Mouse (Mus musculus): ENCODE results near the gene Atp8a2. TPM values are rescaled to one million over a fixed set of nuclear protein-coding genes. Genes with fewer than 3 reads are reported as not detected.

Gene Atp8a2
- polyA plus RNA-seq, 1 experiment from 2014 or later, result 9.0 TPM

GRCm38 (mm10) chr14:60086254-60086807 lies 110.6 kb downstream of the Atp8a2 start:
- DNase-seq (ENCODE audit: low spot score), result no peak
- peak overlapping the region; percentile 44 for H3K4me3 ChIP-seq (ENCODE audit: low read depth, low read length)
- H3K27me3 ChIP-seq (ENCODE audit: control insufficient read depth, insufficient read depth, low read length), result no peaks in the 10 kb centered on the region
- peaks cover 9% of the 10 kb centered on the region; the same call in 1 of the 2 replicates for H3K4me1 ChIP-seq (ENCODE audit: control insufficient read depth, insufficient read depth, low read length)
- H3K9ac ChIP-seq (ENCODE audit: low read length), result peak overlapping the region; percentile 60
- no peak overlapping the region for H3K27ac ChIP-seq (ENCODE audit: low read depth, low read length)
- no peaks in the 10 kb centered on the region for H3K36me3 ChIP-seq (ENCODE audit: control insufficient read depth, insufficient read depth, low read length)
- WGBS, result 4% methylated on average over 21 of the region's 21 CpGs
- H3K4me2 ChIP-seq (ENCODE audit: low read depth), result peak overlapping the region; percentile 85
- no peaks in the 10 kb centered on the region for H3K9me3 ChIP-seq (ENCODE audit: control insufficient read depth, low read length)
- peak; percentile 65 for ATAC-seq (ENCODE audit: insufficient read depth, low FRiP score, low TSS enrichment)

- H3K27ac ChIP-seq (ENCODE audit: low read depth, low read length), result no peak overlapping the region
- H3K36me3 ChIP-seq (ENCODE audit: control insufficient read depth, insufficient read depth, low read length), result no peaks in the 10 kb centered on the region
- H3K4me3 ChIP-seq (ENCODE audit: low read depth, low read length), result no peak overlapping the region
- H3K9ac ChIP-seq (ENCODE audit: low read length), result no peak overlapping the region
- no peaks in the 10 kb centered on the region for H3K9me3 ChIP-seq (ENCODE audit: control insufficient read depth, low read length)
- ATAC-seq (ENCODE audit: insufficient read depth, low FRiP score, low TSS enrichment), result no peak
- H3K27me3 ChIP-seq (ENCODE audit: control insufficient read depth, insufficient read depth, low read length), result no peaks in the 10 kb centered on the region
- no peak overlapping the region for H3K4me2 ChIP-seq (ENCODE audit: low read depth)
- DNase-seq (ENCODE audit: low spot score), result no peak
- H3K4me1 ChIP-seq (ENCODE audit: control insufficient read depth, insufficient read depth, low read length), result peaks cover 9% of the 10 kb centered on the region; the same call in 1 of the 2 replicates
- 88% methylated on average over 8 of the region's 8 CpGs for WGBS
Observed at GRCm38 (mm10) chr14:60082771-60083170, 114.2 kb downstream of the Atp8a2 start.

DNA sequence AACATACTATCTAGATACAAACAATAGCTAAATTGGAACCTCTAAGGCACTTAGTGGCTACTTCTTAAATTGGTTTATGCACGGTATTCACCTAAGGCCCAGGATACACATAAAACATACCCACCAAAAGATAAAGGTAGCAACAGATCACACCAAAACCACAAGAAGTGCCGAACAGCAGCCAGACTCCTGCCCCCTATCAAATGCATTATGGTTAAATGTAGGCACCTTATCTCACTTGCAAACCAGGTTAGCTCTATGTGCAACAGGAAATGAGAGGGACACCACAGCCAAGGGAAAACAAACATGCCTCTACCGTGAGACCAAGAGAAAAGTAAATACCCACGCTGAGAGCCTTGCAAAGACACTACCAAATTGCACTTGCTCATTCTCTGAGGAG lies 124.5 kb downstream of the Atp8a2 start:
- WGBS, result 82% methylated on average over 4 of the region's 4 CpGs
- no peak overlapping the region for H3K4me2 ChIP-seq (ENCODE audit: low read depth)
- H3K9me3 ChIP-seq (ENCODE audit: control insufficient read depth, low read length), result no peaks in the 10 kb centered on the region
- no peak overlapping the region for H3K27ac ChIP-seq (ENCODE audit: low read depth, low read length)
- no peaks in the 10 kb centered on the region for H3K4me1 ChIP-seq (ENCODE audit: control insufficient read depth, insufficient read depth, low read length)
- H3K27me3 ChIP-seq (ENCODE audit: control insufficient read depth, insufficient read depth, low read length), result no peaks in the 10 kb centered on the region
- H3K36me3 ChIP-seq (ENCODE audit: control insufficient read depth, insufficient read depth, low read length), result no peaks in the 10 kb centered on the region
- ATAC-seq (ENCODE audit: insufficient read depth, low FRiP score, low TSS enrichment) (no peak), DNase-seq (ENCODE audit: low spot score) (no peak)
- no peak overlapping the region for H3K4me3 ChIP-seq (ENCODE audit: low read depth, low read length)
- H3K9ac ChIP-seq (ENCODE audit: low read length), result no peak overlapping the region

- Histone ChIP-seq H3K9me3 (ENCODE audit: control insufficient read depth, low read length) (no peaks in the 10 kb centered on the region), H3K4me3 (ENCODE audit: low read depth, low read length) (no peak overlapping the region), H3K27me3 (ENCODE audit: control insufficient read depth, insufficient read depth, low read length) (no peaks in the 10 kb centered on the region), H3K4me1 (ENCODE audit: control insufficient read depth, insufficient read depth, low read length) (no peaks in the 10 kb centered on the region), H3K36me3 (ENCODE audit: control insufficient read depth, insufficient read depth, low read length) (no peaks in the 10 kb centered on the region), H3K9ac (ENCODE audit: low read length) (no peak overlapping the region), H3K4me2 (ENCODE audit: low read depth) (no peak overlapping the region), H3K27ac (ENCODE audit: low read depth, low read length) (no peak overlapping the region)
- ATAC-seq (ENCODE audit: insufficient read depth, low FRiP score, low TSS enrichment) (no peak), DNase-seq (ENCODE audit: low spot score) (no peak)
- WGBS, result 77% methylated on average over 3 of the region's 3 CpGs
Observed at GRCm38 (mm10) chr14:60065186-60065585, 131.8 kb downstream of the Atp8a2 start.

DNA sequence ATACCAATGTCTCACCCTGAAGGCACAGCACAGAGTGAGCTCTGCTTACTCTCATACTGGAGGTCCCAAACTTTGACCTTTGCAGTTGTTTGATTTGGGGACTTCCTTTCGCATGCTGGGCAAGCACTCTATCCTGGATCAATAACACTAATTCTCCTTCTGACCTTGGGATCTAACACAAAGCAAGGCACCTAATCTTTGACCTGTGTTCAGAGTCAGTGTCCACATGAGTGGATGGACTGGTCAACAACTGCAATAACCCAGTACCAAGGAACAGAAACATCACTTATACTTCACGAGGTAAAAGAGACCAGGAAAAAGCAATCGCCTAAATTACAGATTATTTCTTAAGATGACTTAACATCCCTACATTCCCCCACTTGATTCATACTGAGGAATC lies 136.0 kb downstream of the Atp8a2 start:
- 86% methylated on average over 3 of the region's 3 CpGs for WGBS
- no peak for ATAC-seq (ENCODE audit: insufficient read depth, low FRiP score, low TSS enrichment)

DNA sequence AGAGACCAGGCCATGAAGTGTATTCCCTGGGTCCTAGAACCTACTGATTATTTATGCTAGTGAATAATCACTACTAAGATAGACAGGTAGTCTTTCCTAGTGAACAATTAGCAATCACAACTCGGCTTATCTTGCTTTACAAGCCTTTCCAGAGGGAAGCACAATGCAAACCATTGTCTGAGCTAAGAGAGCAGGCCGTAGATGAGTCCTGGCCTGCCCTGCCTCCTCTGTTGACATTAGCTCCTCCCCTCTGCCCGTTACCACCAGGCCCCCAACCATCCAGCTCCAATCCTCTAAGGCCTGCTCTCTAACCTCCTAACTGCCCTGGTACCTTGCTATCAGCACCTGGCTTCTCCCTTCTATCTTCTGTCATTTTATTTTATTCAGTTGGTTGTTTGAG lies 138.1 kb downstream of the Atp8a2 start:
- H3K36me3 ChIP-seq (ENCODE audit: control insufficient read depth, insufficient read depth, low read length), result no peaks in the 10 kb centered on the region

More for the DNA sequence above, 136.0 kb downstream of the Atp8a2 start:
- H3K9me3 ChIP-seq (ENCODE audit: control insufficient read depth, low read length), result no peaks in the 10 kb centered on the region
- no peaks in the 10 kb centered on the region for H3K4me1 ChIP-seq (ENCODE audit: control insufficient read depth, insufficient read depth, low read length)
- H3K27me3 ChIP-seq (ENCODE audit: control insufficient read depth, insufficient read depth, low read length), result no peaks in the 10 kb centered on the region
- no peak for DNase-seq (ENCODE audit: low spot score)
- no peak overlapping the region for H3K4me3 ChIP-seq (ENCODE audit: low read depth, low read length)
- H3K9ac ChIP-seq (ENCODE audit: low read length), result no peak overlapping the region
- H3K4me2 ChIP-seq (ENCODE audit: low read depth), result no peak overlapping the region
- no peaks in the 10 kb centered on the region for H3K36me3 ChIP-seq (ENCODE audit: control insufficient read depth, insufficient read depth, low read length)
- no peak overlapping the region for H3K27ac ChIP-seq (ENCODE audit: low read depth, low read length)

DNA sequence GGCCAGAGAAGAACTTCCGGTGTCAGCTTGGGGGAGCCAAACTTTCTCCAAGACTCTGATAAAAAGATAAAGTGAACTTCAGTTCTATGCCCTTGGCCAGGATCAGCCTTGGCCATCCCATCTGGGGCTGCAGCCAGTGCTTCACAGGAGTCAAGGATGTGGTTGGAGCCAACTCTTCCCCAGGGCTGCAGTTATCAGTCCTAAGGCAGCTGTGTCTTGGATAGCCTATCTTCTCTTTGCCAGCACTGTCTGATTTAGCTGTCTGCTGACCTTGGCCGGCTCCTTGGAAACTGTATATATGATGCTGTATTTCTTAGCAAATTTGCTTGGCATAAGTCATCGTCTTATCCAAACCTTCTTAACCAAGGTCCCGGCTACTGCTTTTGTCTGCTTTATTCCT lies 141.7 kb downstream of the Atp8a2 start:
- 94% methylated on average over 4 of the region's 4 CpGs for WGBS
- Histone ChIP-seq H3K36me3 (ENCODE audit: control insufficient read depth, insufficient read depth, low read length) (no peaks in the 10 kb centered on the region), H3K27me3 (ENCODE audit: control insufficient read depth, insufficient read depth, low read length) (no peaks in the 10 kb centered on the region), H3K4me3 (ENCODE audit: low read depth, low read length) (no peak overlapping the region), H3K9ac (ENCODE audit: low read length) (no peak overlapping the region), H3K4me2 (ENCODE audit: low read depth) (no peak overlapping the region), H3K4me1 (ENCODE audit: control insufficient read depth, insufficient read depth, low read length) (no peaks in the 10 kb centered on the region), H3K9me3 (ENCODE audit: control insufficient read depth, low read length) (no peaks in the 10 kb centered on the region), H3K27ac (ENCODE audit: low read depth, low read length) (no peak overlapping the region)
- DNase-seq (ENCODE audit: low spot score) (no peak), ATAC-seq (ENCODE audit: insufficient read depth, low FRiP score, low TSS enrichment) (no peak)

More for the DNA sequence above, 138.1 kb downstream of the Atp8a2 start:
- no peak for ATAC-seq (ENCODE audit: insufficient read depth, low FRiP score, low TSS enrichment)
- no peaks in the 10 kb centered on the region for H3K27me3 ChIP-seq (ENCODE audit: control insufficient read depth, insufficient read depth, low read length)
- 42% methylated on average over 3 of the region's 3 CpGs for WGBS
- no peak for DNase-seq (ENCODE audit: low spot score)
- H3K9ac ChIP-seq (ENCODE audit: low read length), result no peak overlapping the region
- H3K4me2 ChIP-seq (ENCODE audit: low read depth), result no peak overlapping the region
- H3K27ac ChIP-seq (ENCODE audit: low read depth, low read length), result no peak overlapping the region
- no peaks in the 10 kb centered on the region for H3K9me3 ChIP-seq (ENCODE audit: control insufficient read depth, low read length)
- H3K4me3 ChIP-seq (ENCODE audit: low read depth, low read length), result no peak overlapping the region
- no peaks in the 10 kb centered on the region for H3K4me1 ChIP-seq (ENCODE audit: control insufficient read depth, insufficient read depth, low read length)

DNA sequence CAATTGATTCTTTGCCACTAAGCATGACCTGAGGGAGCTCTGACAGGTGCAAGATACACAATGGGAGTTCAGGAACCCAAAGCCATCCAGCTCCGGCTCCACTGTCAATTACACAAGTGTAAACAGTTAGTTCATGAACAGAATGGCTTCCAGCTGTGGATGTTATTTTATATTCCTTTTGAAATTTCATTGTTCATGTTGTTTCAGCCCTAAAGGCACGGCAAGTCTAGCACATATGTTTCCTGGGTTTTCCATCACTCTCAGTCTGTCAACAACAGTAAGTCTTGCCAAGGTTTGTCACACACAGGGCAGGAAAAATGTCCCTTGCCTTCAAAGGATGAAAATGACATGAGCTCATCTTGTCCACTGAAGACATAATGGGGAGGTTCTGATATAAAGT lies 166.3 kb downstream of the Atp8a2 start:
- Histone ChIP-seq H3K4me2 (ENCODE audit: low read depth) (no peak overlapping the region), H3K36me3 (ENCODE audit: control insufficient read depth, insufficient read depth, low read length) (no peaks in the 10 kb centered on the region), H3K27ac (ENCODE audit: low read depth, low read length) (no peak overlapping the region), H3K4me3 (ENCODE audit: low read depth, low read length) (no peak overlapping the region), H3K27me3 (ENCODE audit: control insufficient read depth, insufficient read depth, low read length) (no peaks in the 10 kb centered on the region), H3K9me3 (ENCODE audit: control insufficient read depth, low read length) (no peaks in the 10 kb centered on the region), H3K9ac (ENCODE audit: low read length) (no peak overlapping the region), H3K4me1 (ENCODE audit: control insufficient read depth, insufficient read depth, low read length) (no peaks in the 10 kb centered on the region)
- ATAC-seq (ENCODE audit: insufficient read depth, low FRiP score, low TSS enrichment) (no peak), DNase-seq (ENCODE audit: low spot score) (no peak)
- 65% methylated on average over 2 of the region's 2 CpGs for WGBS

DNA sequence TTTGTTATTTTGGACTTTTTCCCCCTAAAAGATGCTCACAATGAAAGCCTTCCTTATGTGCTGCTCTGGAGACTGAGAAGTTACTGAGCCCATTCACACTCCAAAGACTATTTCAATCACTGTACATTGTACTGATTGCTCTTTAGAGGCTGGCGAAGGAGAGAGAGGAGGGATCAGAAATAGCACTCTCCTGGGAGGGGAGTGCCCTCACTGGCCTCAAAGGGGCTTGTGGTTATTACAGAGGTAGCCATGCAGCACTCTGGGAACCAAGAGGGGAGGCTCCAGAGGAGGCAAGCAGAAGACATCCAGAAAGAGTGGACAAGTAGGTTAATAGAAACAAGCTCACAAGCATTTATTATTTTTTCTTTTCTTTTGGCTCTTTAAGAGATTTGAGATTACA lies 169.8 kb downstream of the Atp8a2 start:
- Histone ChIP-seq H3K27ac (ENCODE audit: low read depth, low read length) (no peak overlapping the region), H3K36me3 (ENCODE audit: control insufficient read depth, insufficient read depth, low read length) (no peaks in the 10 kb centered on the region), H3K4me2 (ENCODE audit: low read depth) (no peak overlapping the region), H3K27me3 (ENCODE audit: control insufficient read depth, insufficient read depth, low read length) (no peaks in the 10 kb centered on the region), H3K9me3 (ENCODE audit: control insufficient read depth, low read length) (no peaks in the 10 kb centered on the region), H3K4me1 (ENCODE audit: control insufficient read depth, insufficient read depth, low read length) (no peaks in the 10 kb centered on the region), H3K9ac (ENCODE audit: low read length) (no peak overlapping the region), H3K4me3 (ENCODE audit: low read depth, low read length) (no peak overlapping the region)
- 75% methylated on average over 1 of the region's 1 CpGs for WGBS
- DNase-seq (ENCODE audit: low spot score) (no peak), ATAC-seq (ENCODE audit: insufficient read depth, low FRiP score, low TSS enrichment) (no peak)
